In genomic region chr15:12433893-12434599, GRCm38 (mm10) we compare ENCODE assay signal across 12 mouse cellular contexts.
DNase-seq lines count a peak whose midpoint lies in the region; ATAC-seq and TF ChIP-seq lines count a peak whose summit lies in the region.
"Had no signal": no experiment of that assay in that cellular context is flagged by ENCODE, and none has a peak within 500 bp of the region (broad histone marks: within the 10 kb centered on the region; RNA-seq: fewer than 3 reads in every experiment).

No protein-coding gene starts in this region.

- 80% methylated on average over 19 of the region's 19 CpGs for WGBS in hindbrain, embryonic 11.5 days
- WGBS in hindbrain, embryonic 16.5 days, result 69% methylated on average over 19 of the region's 19 CpGs
- 78% methylated on average over 19 of the region's 19 CpGs for WGBS in neural tube, embryonic 13.5 days
- WGBS in limb, embryonic 14.5 days, result 42% methylated on average over 19 of the region's 19 CpGs
- 19% methylated on average over 19 of the region's 19 CpGs for WGBS in stomach, embryonic 16.5 days

- no peaks in the 10 kb centered on the region for H3K36me3 ChIP-seq in hindbrain, embryonic 11.5 days (ENCODE audit: control insufficient read depth, insufficient read depth, low read length)
- H3K36me3 ChIP-seq in hindbrain, embryonic 16.5 days (ENCODE audit: control insufficient read depth, insufficient read depth, low read length), result no peaks in the 10 kb centered on the region
- no peaks in the 10 kb centered on the region for H3K36me3 ChIP-seq in neural tube, embryonic 13.5 days
- H3K36me3 ChIP-seq in limb, embryonic 14.5 days (ENCODE audit: control insufficient read depth, insufficient read depth, low read length), result no peaks in the 10 kb centered on the region; the same call in 1 of the 2 replicates
- H3K36me3 ChIP-seq in stomach, embryonic 16.5 days (ENCODE audit: control insufficient read depth, insufficient read depth, low read length), result no peaks in the 10 kb centered on the region

- no peak overlapping the region for H3K9ac ChIP-seq in hindbrain, embryonic 11.5 days (ENCODE audit: low read depth, low read length)
- no peak overlapping the region for H3K9ac ChIP-seq in hindbrain, embryonic 16.5 days (ENCODE audit: low read depth, low read length)
- no peak overlapping the region for H3K9ac ChIP-seq in neural tube, embryonic 13.5 days
- no peak overlapping the region for H3K9ac ChIP-seq in limb, embryonic 14.5 days (ENCODE audit: low read depth, low read length, severe bottlenecking)
- H3K9ac ChIP-seq in stomach, embryonic 16.5 days (ENCODE audit: low read length), result peak overlapping the region; percentile 37
- H3K9ac ChIP-seq: forebrain, embryonic 13.5 days had no signal

- no peaks in the 10 kb centered on the region for H3K4me1 ChIP-seq in hindbrain, embryonic 11.5 days (replicated peaks; ENCODE audit: control insufficient read depth, insufficient read depth, low read length)
- no peaks in the 10 kb centered on the region for H3K4me1 ChIP-seq in hindbrain, embryonic 16.5 days (ENCODE audit: control insufficient read depth, insufficient read depth, low read depth, low read length)
- H3K4me1 ChIP-seq in neural tube, embryonic 13.5 days (replicated peaks), result 0 out of 2 replicates have a peak, but pooled peaks cover 5% of the 10 kb centered on the region
- H3K4me1 ChIP-seq in limb, embryonic 14.5 days (ENCODE audit: control insufficient read depth, insufficient read depth, low read length), result peaks cover 14% of the 10 kb centered on the region; the same call in 1 of the 2 replicates
- H3K4me1 ChIP-seq in stomach, embryonic 16.5 days (ENCODE audit: control insufficient read depth, insufficient read depth, low read length), result peaks cover 24% of the 10 kb centered on the region
- H3K4me1 ChIP-seq: forebrain, embryonic 13.5 days had no signal

- no peak overlapping the region for H3K4me3 ChIP-seq in hindbrain, embryonic 11.5 days (ENCODE audit: low read depth, low read length)
- no peak overlapping the region for H3K4me3 ChIP-seq in hindbrain, embryonic 16.5 days (ENCODE audit: low read length)
- no peak overlapping the region for H3K4me3 ChIP-seq in neural tube, embryonic 13.5 days
- no peak overlapping the region for H3K4me3 ChIP-seq in limb, embryonic 14.5 days (replicated peaks; ENCODE audit: low read length)
- H3K4me3 ChIP-seq in stomach, embryonic 16.5 days (replicated peaks; ENCODE audit: low read length), result no peak overlapping the region
- H3K4me3 ChIP-seq: forebrain, embryonic 13.5 days; myocyte had no signal

- ATAC-seq in hindbrain, embryonic 11.5 days (ENCODE audit: low FRiP score), result no peak
- ATAC-seq in hindbrain, embryonic 16.5 days, result no peak
- no peak for ATAC-seq in neural tube, embryonic 13.5 days (ENCODE audit: low read depth)
- ATAC-seq in limb, embryonic 14.5 days (ENCODE audit: low FRiP score, low read depth), result no peak
- ATAC-seq in stomach, embryonic 16.5 days (ENCODE audit: insufficient read depth, low FRiP score), result no peak
- ATAC-seq: forebrain, embryonic 13.5 days had no signal

- H3K4me2 ChIP-seq in hindbrain, embryonic 11.5 days (replicated peaks; ENCODE audit: low read depth, low read length), result no peak overlapping the region
- no peak overlapping the region for H3K4me2 ChIP-seq in hindbrain, embryonic 16.5 days (ENCODE audit: low read length)
- no peak overlapping the region for H3K4me2 ChIP-seq in neural tube, embryonic 13.5 days
- H3K4me2 ChIP-seq in limb, embryonic 14.5 days (replicated peaks; ENCODE audit: low read depth, low read length, severe bottlenecking), result 0 out of 2 replicates have a peak overlapping the region, but pooled peaks have one; percentile 2
- peak overlapping the region; percentile 30 for H3K4me2 ChIP-seq in stomach, embryonic 16.5 days (ENCODE audit: low read depth, low read length)
- H3K4me2 ChIP-seq: forebrain, embryonic 13.5 days had no signal

- no peaks in the 10 kb centered on the region for H3K27me3 ChIP-seq in hindbrain, embryonic 11.5 days (ENCODE audit: control insufficient read depth, insufficient read depth, low read length)
- no peaks in the 10 kb centered on the region for H3K27me3 ChIP-seq in hindbrain, embryonic 16.5 days (replicated peaks; ENCODE audit: control insufficient read depth, insufficient read depth, low read length)
- no peaks in the 10 kb centered on the region for H3K27me3 ChIP-seq in neural tube, embryonic 13.5 days
- no peaks in the 10 kb centered on the region for H3K27me3 ChIP-seq in limb, embryonic 14.5 days (ENCODE audit: control insufficient read depth, insufficient read depth, low read length)
- no peaks in the 10 kb centered on the region for H3K27me3 ChIP-seq in stomach, embryonic 16.5 days (ENCODE audit: control insufficient read depth, insufficient read depth, low read length)
- H3K27me3 ChIP-seq: forebrain, embryonic 13.5 days had no signal

- DNase-seq in hindbrain, embryonic 11.5 days (ENCODE audit: low spot score), result no peak
- no peak for DNase-seq in neural tube, embryonic 10.5 days (ENCODE audit: extremely low spot score, low spot score)
- DNase-seq in limb, embryonic 14.5 days (ENCODE audit: low spot score), result peak; percentile 31
- DNase-seq in thymus, postnatal 10 days (ENCODE audit: low spot score in 2 of 2), result no peak
- DNase-seq in B cell, adult 2 months, result no peak
- DNase-seq: right cerebral cortex, adult 18-20 months; thymus, adult 2 months had no signal

- H3K27ac ChIP-seq in hindbrain, embryonic 11.5 days (ENCODE audit: low read depth, low read length), result peak overlapping the region; percentile 6; the same call in 1 of the 2 replicates
- H3K27ac ChIP-seq in hindbrain, embryonic 16.5 days (ENCODE audit: low read depth, low read length), result no peak overlapping the region
- H3K27ac ChIP-seq in neural tube, embryonic 13.5 days (replicated peaks), result 0 out of 2 replicates have a peak overlapping the region, but pooled peaks have one; percentile 46
- H3K27ac ChIP-seq in limb, embryonic 14.5 days (replicated peaks; ENCODE audit: low read depth, low read length), result no peak overlapping the region
- H3K27ac ChIP-seq in stomach, embryonic 16.5 days (ENCODE audit: low read length), result peak overlapping the region; percentile 86
- H3K27ac ChIP-seq: forebrain, embryonic 13.5 days had no signal

- no peak for TF ChIP-seq POLR2A in limb, embryonic 14.5 days (IDR thresholded peaks at IDR 0.05; ENCODE audit: borderline replicate concordance, extremely low read depth, insufficient read depth, insufficient read length)

- no peaks in the 10 kb centered on the region for H3K9me3 ChIP-seq in hindbrain, embryonic 11.5 days (ENCODE audit: control insufficient read depth, low read length)
- H3K9me3 ChIP-seq in hindbrain, embryonic 16.5 days (ENCODE audit: control insufficient read depth, low read length), result no peaks in the 10 kb centered on the region
- H3K9me3 ChIP-seq in neural tube, embryonic 13.5 days, result no peaks in the 10 kb centered on the region
- H3K9me3 ChIP-seq in limb, embryonic 14.5 days (ENCODE audit: control insufficient read depth, low read length), result no peaks in the 10 kb centered on the region
- no peaks in the 10 kb centered on the region for H3K9me3 ChIP-seq in stomach, embryonic 16.5 days (replicated peaks; ENCODE audit: control insufficient read depth, low read length)
- H3K9me3 ChIP-seq: forebrain, embryonic 13.5 days had no signal

Comparison
In these comparisons a context has a peak if more than half of its experiments do, and no peak if none do; other contexts are left out.
1. H3K27ac ChIP-seq: peak in hindbrain, embryonic 11.5 days (single experiment), neural tube, embryonic 13.5 days (single experiment) and stomach, embryonic 16.5 days (single experiment); none in hindbrain, embryonic 16.5 days (single experiment) and limb, embryonic 14.5 days (single experiment).
2. H3K4me2 ChIP-seq: peak in limb, embryonic 14.5 days (single experiment) and stomach, embryonic 16.5 days (single experiment); none in hindbrain, embryonic 11.5 days (single experiment), hindbrain, embryonic 16.5 days (single experiment) and neural tube, embryonic 13.5 days (single experiment).